Mouse (Mus musculus) E14TG2a.4 (cell line): ENCODE measurements at regions not wholly inside any gene's neighbourhood (a gene's known extent, or its start where the extent isn't known, plus 50 kb on each side); places are given as distances from the start of the nearest gene placed in this dataset.
"Not testable (repeated sequence)": the region's sequence is repeated elsewhere in the genome, so short reads cannot be mapped to it uniquely, and the experiment has no call there.

Experiments used
- CTCF ChIP-seq: conservative IDR thresholded peaks from 2 replicates; pipeline ENCODE4 v1.5.1; 2014; ENCODE audit warnings: low read length
- NANOG ChIP-seq: IDR thresholded peaks from 2 replicates; pipeline ENCODE4 v1.6.1; 2014; ENCODE audit warnings: borderline replicate concordance, low read length, mixed read lengths
- POU5F1 ChIP-seq: IDR thresholded peaks from 2 replicates; pipeline ENCODE4 v1.6.1; 2014; ENCODE audit warnings: low read length, borderline replicate concordance

GRCm38 (mm10) chr14:53134783-53135182 is 639.2 kb upstream of the Olfr1507 start:
- TF ChIP-seq CTCF, POU5F1, NANOG: not testable (repeated sequence)
